Mouse (Mus musculus): Measurements from ENCODE around the gene Cln5. TPM values are rescaled to one million over a fixed set of nuclear protein-coding genes. Genes with fewer than 3 reads are reported as not detected.

Cln5 gene
- polyA plus RNA-seq, 1 experiment: 12.2 TPM

GRCm38 (mm10) chr14:103077272-103078005, 7.4 kb downstream of the Cln5 start:
- no peak overlapping the region for H3K27ac ChIP-seq (ENCODE audit: insufficient read depth, low read length)
- TF ChIP-seq POLR2A (IDR thresholded peaks at IDR 0.05; ENCODE audit: extremely low read depth, insufficient read depth, low read length): no peak
- TF ChIP-seq CTCF (IDR thresholded peaks at IDR 0.05; ENCODE audit: extremely low read depth, insufficient read depth, low read length): no peak

GRCm38 (mm10) chr14:103078006-103078912, 8.2 kb downstream of the Cln5 start:
- H3K4me3 ChIP-seq (ENCODE audit: insufficient read depth, low read length): no peak overlapping the region
- TF ChIP-seq CTCF (IDR thresholded peaks at IDR 0.05; ENCODE audit: extremely low read depth, insufficient read depth, low read length): no peak
- no peak for TF ChIP-seq POLR2A (IDR thresholded peaks at IDR 0.05; ENCODE audit: extremely low read depth, insufficient read depth, low read length)
- peaks cover 6% of the 10 kb centered on the region for H3K4me1 ChIP-seq (ENCODE audit: control insufficient read depth, insufficient read depth, low read length)
- H3K27ac ChIP-seq (ENCODE audit: insufficient read depth, low read length): no peak overlapping the region

More at GRCm38 (mm10) chr14:103077272-103078005, 7.4 kb downstream of the Cln5 start:
- Histone ChIP-seq H3K4me1 (ENCODE audit: control insufficient read depth, insufficient read depth, low read length) (peaks cover 6% of the 10 kb centered on the region), H3K4me3 (ENCODE audit: insufficient read depth, low read length) (no peak overlapping the region)

- Histone ChIP-seq H3K27ac (ENCODE audit: insufficient read depth, low read length) (no peak overlapping the region), H3K4me3 (ENCODE audit: insufficient read depth, low read length) (no peak overlapping the region), H3K4me1 (ENCODE audit: control insufficient read depth, insufficient read depth, low read length) (peaks cover 6% of the 10 kb centered on the region)
- no peak for TF ChIP-seq CTCF (IDR thresholded peaks at IDR 0.05; ENCODE audit: extremely low read depth, insufficient read depth, low read length)
- TF ChIP-seq POLR2A (IDR thresholded peaks at IDR 0.05; ENCODE audit: extremely low read depth, insufficient read depth, low read length): no peak
Observed at GRCm38 (mm10) chr14:103079209-103079977, 9.4 kb downstream of the Cln5 start.

DNA sequence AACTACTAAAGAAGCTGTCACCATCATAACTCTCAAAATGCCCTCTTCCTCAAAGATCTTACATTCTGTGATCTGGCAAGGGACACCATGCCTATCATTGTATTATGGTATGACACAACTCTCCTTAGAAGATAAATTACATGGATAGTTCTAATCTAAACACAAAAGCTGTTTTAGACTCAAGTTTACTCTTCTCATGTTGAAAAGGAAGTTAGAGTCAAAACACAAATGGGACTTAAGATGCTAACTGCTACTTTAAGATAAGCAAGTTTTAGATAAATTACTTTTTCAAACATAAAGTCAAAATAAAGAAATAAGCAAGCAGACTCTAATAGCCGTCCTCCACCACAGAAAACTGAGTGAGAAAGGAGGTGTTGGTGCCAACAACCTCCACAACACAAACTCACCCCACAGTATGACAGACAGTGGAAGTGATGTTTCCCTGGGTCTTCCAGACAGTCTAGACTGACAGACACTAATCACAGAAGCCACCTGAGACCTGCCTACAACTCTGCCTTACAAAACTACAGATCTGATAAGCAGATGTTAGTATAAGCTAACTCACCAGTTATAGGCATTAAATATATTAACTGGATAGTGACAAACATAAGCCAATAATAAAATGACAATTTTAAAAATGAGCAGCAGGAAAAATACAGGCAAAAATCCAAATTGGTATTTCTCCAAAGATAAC, 16.0 kb downstream of the Cln5 start:
- H3K4me1 ChIP-seq (ENCODE audit: control insufficient read depth, insufficient read depth, low read length): peaks cover 4% of the 10 kb centered on the region
- no peak overlapping the region for H3K4me3 ChIP-seq (ENCODE audit: insufficient read depth, low read length)
- H3K27ac ChIP-seq (ENCODE audit: insufficient read depth, low read length): no peak overlapping the region
- TF ChIP-seq POLR2A (IDR thresholded peaks at IDR 0.05; ENCODE audit: extremely low read depth, insufficient read depth, low read length): no peak
- TF ChIP-seq CTCF (IDR thresholded peaks at IDR 0.05; ENCODE audit: extremely low read depth, insufficient read depth, low read length): no peak

- no peak overlapping the region for H3K4me3 ChIP-seq (ENCODE audit: insufficient read depth, low read length)
- no peak for TF ChIP-seq POLR2A (IDR thresholded peaks at IDR 0.05; ENCODE audit: extremely low read depth, insufficient read depth, low read length)
- no peak for TF ChIP-seq CTCF (IDR thresholded peaks at IDR 0.05; ENCODE audit: extremely low read depth, insufficient read depth, low read length)
Observed at GRCm38 (mm10) chr14:103086671-103087324, 16.8 kb downstream of the Cln5 start.

DNA sequence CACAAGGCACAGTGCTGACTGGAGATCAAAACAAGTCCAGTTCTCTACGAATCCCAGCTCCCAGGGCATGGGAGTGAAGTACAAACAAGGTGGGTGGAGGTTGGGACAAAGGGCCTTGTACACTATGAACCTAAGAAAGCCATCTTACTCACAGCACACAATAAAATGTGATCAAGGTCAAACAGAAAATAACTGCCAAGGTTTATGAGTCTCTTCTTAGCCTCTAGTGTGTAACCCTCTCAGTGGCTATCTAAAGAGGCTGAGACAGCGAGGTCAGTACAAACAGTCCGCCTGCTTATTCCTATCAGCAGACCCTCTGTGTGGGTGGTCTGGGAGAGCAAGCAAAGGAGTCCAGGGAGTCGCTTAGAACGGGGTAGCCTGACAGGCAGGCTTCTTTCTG, 17.8 kb downstream of the Cln5 start:
- Histone ChIP-seq H3K4me3 (ENCODE audit: insufficient read depth, low read length) (no peak overlapping the region), H3K27ac (ENCODE audit: insufficient read depth, low read length) (no peak overlapping the region), H3K4me1 (ENCODE audit: control insufficient read depth, insufficient read depth, low read length) (peaks cover 4% of the 10 kb centered on the region)
- no peak for TF ChIP-seq CTCF (IDR thresholded peaks at IDR 0.05; ENCODE audit: extremely low read depth, insufficient read depth, low read length)
- no peak for TF ChIP-seq POLR2A (IDR thresholded peaks at IDR 0.05; ENCODE audit: extremely low read depth, insufficient read depth, low read length)

More at GRCm38 (mm10) chr14:103086671-103087324, 16.8 kb downstream of the Cln5 start:
- H3K27ac ChIP-seq (ENCODE audit: insufficient read depth, low read length): peak overlapping the region; percentile 67; the same call in 1 of the 2 replicates
- peaks cover 4% of the 10 kb centered on the region for H3K4me1 ChIP-seq (ENCODE audit: control insufficient read depth, insufficient read depth, low read length)

- no peak overlapping the region for H3K27ac ChIP-seq (ENCODE audit: insufficient read depth, low read length)
- TF ChIP-seq POLR2A (IDR thresholded peaks at IDR 0.05; ENCODE audit: extremely low read depth, insufficient read depth, low read length): no peak
- TF ChIP-seq CTCF (IDR thresholded peaks at IDR 0.05; ENCODE audit: extremely low read depth, insufficient read depth, low read length): peak; percentile 53; the same call in 1 of the 2 replicates
- no peak overlapping the region for H3K4me3 ChIP-seq (ENCODE audit: insufficient read depth, low read length)
- H3K4me1 ChIP-seq (ENCODE audit: control insufficient read depth, insufficient read depth, low read length): peaks cover 8% of the 10 kb centered on the region
Observed at GRCm38 (mm10) chr14:103088624-103089023, 18.6 kb downstream of the Cln5 start.

DNA sequence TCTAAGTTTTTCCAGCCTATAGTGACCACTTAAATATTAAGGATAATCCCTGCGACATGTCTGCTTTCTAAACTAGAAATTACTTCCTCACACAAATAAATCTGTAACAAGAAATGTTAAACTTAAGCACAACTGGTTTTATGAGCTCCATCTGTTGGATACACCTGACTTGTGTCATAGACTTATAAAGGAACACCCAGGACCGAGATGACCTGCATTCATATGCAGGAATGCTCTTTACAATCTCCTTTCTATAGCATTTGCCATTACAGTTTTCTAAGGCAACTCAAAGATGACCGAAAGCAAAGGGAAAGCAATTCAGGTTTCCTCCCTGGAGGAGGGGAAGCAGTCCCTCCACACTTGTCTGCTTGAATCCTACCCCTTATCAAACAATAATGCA, 23.2 kb downstream of the Cln5 start:
- TF ChIP-seq CTCF (IDR thresholded peaks at IDR 0.05; ENCODE audit: extremely low read depth, insufficient read depth, low read length): no peak
- no peak for TF ChIP-seq POLR2A (IDR thresholded peaks at IDR 0.05; ENCODE audit: extremely low read depth, insufficient read depth, low read length)
- no peak overlapping the region for H3K4me3 ChIP-seq (ENCODE audit: insufficient read depth, low read length)
- peaks cover 15% of the 10 kb centered on the region; the same call in 1 of the 2 replicates for H3K4me1 ChIP-seq (ENCODE audit: control insufficient read depth, insufficient read depth, low read length)
- H3K27ac ChIP-seq (ENCODE audit: insufficient read depth, low read length): no peak overlapping the region

All from cortical plate, adult 2 months (tissue).